Mouse (Mus musculus) C2C12 (cell line): ENCODE data around the gene Slc38a8. TPM values are rescaled to one million over a fixed set of nuclear protein-coding genes. Genes with fewer than 3 reads are reported as not detected.

Experiments used
- H3K27me3 ChIP-seq: one replicate; pipeline ENCODE4 v1.6.1; 2011; ENCODE audit not compliant: control insufficient read depth, insufficient read depth, insufficient read length
- H3K36me3 ChIP-seq: one replicate; pipeline ENCODE4 v1.6.1; 2011; ENCODE audit not compliant: control insufficient read depth, insufficient read depth
- H3K4me3 ChIP-seq: one replicate; pipeline ENCODE4 v1.5.1; 2011; ENCODE audit warnings: mild to moderate bottlenecking, control low read depth; ENCODE audit not compliant: poor library complexity, insufficient read depth, severe bottlenecking
- H3K79me2 ChIP-seq: one replicate; pipeline ENCODE4 v1.6.1; 2011; ENCODE audit not compliant: control insufficient read depth, insufficient read depth
- H3K79me3 ChIP-seq: one replicate; pipeline ENCODE4 v1.6.1; 2011; ENCODE audit warnings: low read depth, control low read depth
- H3ac ChIP-seq: one replicate; pipeline ENCODE3; 2011; ENCODE audit warnings: low read depth; ENCODE audit not compliant: control insufficient read depth, insufficient read length
- CEBPB ChIP-seq: IDR thresholded peaks from one replicate; pipeline ENCODE4 v1.6.1; 2011; ENCODE audit warnings: low read depth, mild to moderate bottlenecking, control low read depth, moderate library complexity
- CTCF ChIP-seq: IDR thresholded peaks from one replicate; pipeline ENCODE4 v1.5.1; 2011; ENCODE audit not compliant: control insufficient read depth, insufficient read depth, insufficient read length
- FOSL1 ChIP-seq: IDR thresholded peaks from one replicate; pipeline ENCODE4 v1.8.0; 2011; ENCODE audit warnings: mild to moderate bottlenecking, low read length; ENCODE audit not compliant: poor library complexity, insufficient read depth, severe bottlenecking
- MAX ChIP-seq: IDR thresholded peaks from one replicate; pipeline ENCODE4 v1.6.1; 2011; ENCODE audit warnings: mild to moderate bottlenecking, control low read depth
- MYOD1 ChIP-seq: IDR thresholded peaks from one replicate; pipeline ENCODE4 v1.6.1; 2011; ENCODE audit warnings: low read depth; ENCODE audit not compliant: control insufficient read depth, insufficient read length
- MYOG ChIP-seq: IDR thresholded peaks from one replicate; pipeline ENCODE4 v1.6.1; 2011; ENCODE audit not compliant: control insufficient read depth, insufficient read length; ENCODE audit errors: extremely low read depth
- USF1 ChIP-seq: IDR thresholded peaks from one replicate; pipeline ENCODE4 v1.6.1; 2011; ENCODE audit warnings: low read depth, mild to moderate bottlenecking, control low read depth, moderate library complexity
- polyA plus RNA-seq: library from polyadenylated mRNA; unstranded; fragments of >200 nt; fragmentation: generic; extraction: Trizol; gene quantifications from one replicate; pipeline ENCODE4 v1.2.1, GENCODE M21; 2012; ENCODE audit warnings: missing spikeins

Slc38a8 gene
- polyA plus RNA-seq, 1 experiment = not detected

DNA sequence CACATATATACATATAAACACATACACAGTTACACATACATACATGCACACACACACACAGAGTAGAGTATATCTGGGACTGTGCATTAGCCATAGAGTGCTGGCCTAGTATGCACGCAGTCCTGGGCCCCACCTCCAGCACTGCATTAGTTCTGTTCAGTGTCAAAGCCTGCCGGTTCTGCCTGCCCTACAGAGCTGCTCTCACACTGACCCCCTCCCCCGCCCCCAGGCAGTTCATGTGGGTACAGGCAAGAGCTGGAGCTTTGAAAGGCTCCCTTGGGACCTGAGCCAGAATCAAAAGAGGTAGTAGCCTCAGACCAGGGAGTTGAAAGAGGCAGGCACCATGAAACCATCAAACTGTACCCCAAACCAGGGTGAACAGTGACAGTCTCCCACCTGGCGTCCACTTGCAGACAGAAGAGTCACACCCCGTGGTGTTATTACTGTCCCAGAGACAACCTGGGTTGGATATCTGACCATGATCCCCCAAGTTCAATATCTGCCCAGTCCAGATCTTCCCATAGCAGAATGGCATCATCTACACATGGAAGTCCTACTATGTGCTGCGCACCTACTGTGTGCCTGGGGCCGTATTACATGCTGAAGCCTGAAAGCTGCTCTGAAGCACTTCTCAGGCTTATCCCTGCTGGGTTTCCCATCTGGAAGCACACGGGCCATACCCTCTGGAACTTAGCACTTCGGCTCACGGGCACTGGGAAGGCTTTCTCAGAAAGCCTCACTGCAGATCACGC lies 17.2 kb downstream of the Slc38a8 start:
- no peaks in the 10 kb centered on the region for H3K79me2 ChIP-seq
- H3K36me3 ChIP-seq = no peaks in the 10 kb centered on the region
- TF ChIP-seq FOSL1 (no peak), CTCF (no peak), USF1 (no peak), CEBPB (no peak), MAX (no peak), MYOG (no peak), MYOD1 (no peak)
- H3ac ChIP-seq = no peak overlapping the region
- peaks cover 41% of the 10 kb centered on the region for H3K27me3 ChIP-seq
- no peaks in the 10 kb centered on the region for H3K79me3 ChIP-seq
- no peak overlapping the region for H3K4me3 ChIP-seq

DNA sequence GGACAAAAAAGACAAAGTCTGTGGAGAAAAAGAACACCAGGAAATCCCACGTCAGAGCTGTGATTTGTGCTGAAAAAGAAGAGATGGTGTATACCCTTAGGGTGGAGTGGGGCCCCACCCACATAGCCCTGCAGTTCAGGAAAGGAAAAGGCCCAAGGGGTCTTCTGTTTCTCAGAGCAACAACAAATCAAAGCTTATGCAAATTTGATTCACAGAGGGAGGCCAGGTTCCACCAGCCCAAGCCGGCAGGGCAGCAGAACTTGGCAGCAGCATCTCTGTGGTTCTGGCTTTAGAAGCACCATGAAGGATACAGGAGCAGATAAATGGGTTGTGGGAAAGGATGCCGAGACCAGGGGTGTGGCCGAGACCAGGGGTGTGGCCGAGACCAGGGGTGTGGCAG lies 22.8 kb downstream of the Slc38a8 start:
- TF ChIP-seq FOSL1 (no peak), MYOD1 (no peak), CTCF (no peak), CEBPB (no peak), MYOG (no peak), MAX (no peak), USF1 (no peak)
- Histone ChIP-seq H3ac (no peak overlapping the region), H3K4me3 (no peak overlapping the region), H3K79me2 (no peaks in the 10 kb centered on the region), H3K36me3 (no peaks in the 10 kb centered on the region), H3K27me3 (peaks cover 63% of the 10 kb centered on the region), H3K79me3 (no peaks in the 10 kb centered on the region)

GRCm38 (mm10) chr8:119468091-119468490 lies 33.4 kb downstream of the Slc38a8 start:
- Histone ChIP-seq H3K27me3 (peaks cover 82% of the 10 kb centered on the region), H3ac (no peak overlapping the region), H3K36me3 (no peaks in the 10 kb centered on the region), H3K79me2 (no peaks in the 10 kb centered on the region), H3K79me3 (no peaks in the 10 kb centered on the region), H3K4me3 (no peak overlapping the region)
- TF ChIP-seq CEBPB (no peak), FOSL1 (no peak), MYOD1 (no peak), CTCF (no peak), MAX (no peak), MYOG (no peak), USF1 (no peak)

- Histone ChIP-seq H3ac (no peak overlapping the region), H3K79me2 (no peaks in the 10 kb centered on the region), H3K79me3 (no peaks in the 10 kb centered on the region), H3K36me3 (no peaks in the 10 kb centered on the region), H3K27me3 (peaks cover 79% of the 10 kb centered on the region), H3K4me3 (no peak overlapping the region)
- TF ChIP-seq USF1 (no peak), CEBPB (no peak), MYOD1 (no peak), MYOG (no peak)
Observed at GRCm38 (mm10) chr8:119466794-119467193, 34.7 kb downstream of the Slc38a8 start.

DNA sequence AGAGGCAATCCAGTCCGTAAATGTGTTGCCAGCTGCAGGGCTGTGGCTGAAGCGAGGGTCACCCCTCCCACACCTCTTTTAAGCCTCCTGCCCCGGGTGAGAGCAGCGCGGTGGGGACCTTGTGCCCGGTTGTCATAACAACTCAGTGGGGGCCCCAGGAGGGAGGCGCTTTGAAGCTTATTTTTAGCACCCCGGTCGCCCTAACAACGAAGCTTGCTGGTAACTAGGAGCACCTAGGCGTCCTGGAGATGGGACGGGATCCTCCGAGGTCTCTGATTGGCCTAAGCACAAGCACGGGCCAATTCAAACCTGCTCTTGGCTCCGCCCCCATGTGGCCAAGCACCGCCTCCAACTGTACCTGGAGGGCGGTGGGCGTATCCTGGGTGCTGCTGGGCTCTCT lies 35.4 kb downstream of the Slc38a8 start:
- Histone ChIP-seq H3K36me3 (no peaks in the 10 kb centered on the region), H3K79me3 (no peaks in the 10 kb centered on the region), H3K79me2 (no peaks in the 10 kb centered on the region), H3K27me3 (peaks cover 79% of the 10 kb centered on the region), H3ac (no peak overlapping the region), H3K4me3 (no peak overlapping the region)
- TF ChIP-seq MYOD1 (no peak), FOSL1 (no peak), MAX (no peak), MYOG (no peak), CEBPB (no peak), USF1 (no peak), CTCF (no peak)

DNA sequence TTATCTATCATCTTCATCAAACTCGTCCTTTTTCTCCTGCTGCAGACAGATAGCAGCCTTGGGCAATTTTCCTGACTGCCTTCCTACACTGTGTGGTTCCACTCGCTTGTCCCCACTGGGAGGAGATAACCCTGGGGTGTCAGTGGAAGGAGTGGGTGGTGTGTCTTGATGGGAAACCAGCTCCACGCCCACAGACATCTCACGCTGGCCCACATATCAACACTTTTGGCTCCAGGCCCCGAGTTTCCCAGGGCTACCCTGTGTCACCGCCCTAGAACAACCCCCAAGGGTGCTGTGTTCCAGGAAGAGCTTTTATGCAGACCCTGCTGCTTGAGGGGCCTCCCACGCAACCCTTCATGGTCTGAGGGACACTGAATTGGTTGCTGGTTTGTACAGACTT lies 37.8 kb downstream of the Slc38a8 start:
- H3K27me3 ChIP-seq = peaks cover 77% of the 10 kb centered on the region
- no peaks in the 10 kb centered on the region for H3K79me3 ChIP-seq
- no peaks in the 10 kb centered on the region for H3K79me2 ChIP-seq

More for the DNA sequence above, 37.8 kb downstream of the Slc38a8 start:
- no peaks in the 10 kb centered on the region for H3K36me3 ChIP-seq
- no peak for TF ChIP-seq FOSL1
- H3K4me3 ChIP-seq = no peak overlapping the region
- no peak overlapping the region for H3ac ChIP-seq
